10 mouse cellular contexts compared by ENCODE assay signal in genomic region chrX:73451949-73452348, GRCm38 (mm10). TPM values are rescaled to one million over a fixed set of nuclear protein-coding genes. Genes with fewer than 3 reads are reported as not detected.
A peak's percentile ranks its signal among the peaks of the same experiment; 100 is the strongest.
DNase-seq lines count a peak whose midpoint lies in the region; ATAC-seq lines count a peak whose summit lies in the region.
"Had no signal": no experiment of that assay in that cellular context is flagged by ENCODE, and none has a peak within 500 bp of the region (broad histone marks: within the 10 kb centered on the region; RNA-seq: fewer than 3 reads in every experiment).

No protein-coding gene starts in this region.

- peak; percentile 83 for ATAC-seq in frontal cortex, adult (ENCODE audit: low TSS enrichment)
- ATAC-seq in megakaryocyte progenitor cell, adult 5-6 weeks (replicated peaks; ENCODE audit: poor library complexity): peak; percentile 91

- H3K4me1 ChIP-seq in heart, embryonic 10.5 days: no peaks in the 10 kb centered on the region
- H3K4me1 ChIP-seq: hindbrain, embryonic 15.5 days had no signal

- DNase-seq in heart, adult 8-10 months (ENCODE audit: low spot score): peak; percentile 31
- no peak for DNase-seq in heart, embryonic 10.5 days (ENCODE audit: low spot score)
- peak; percentile 71 for DNase-seq in CD4-positive, CD25-positive, alpha-beta regulatory T cell, adult 2 months (ENCODE audit: low read depth, low spot score)
- DNase-seq in c-Kit-positive CD71-positive TER-119-positive erythroid progenitor cells, embryonic 14.5 days (ENCODE audit: low spot score): peak; percentile 38
- DNase-seq in layer of hippocampus, adult 18-20 months (ENCODE audit: low spot score in 2 of 2): peak; percentile 28 to 72
- peak; percentile 60 for DNase-seq in splenic B cell, adult 2 months (ENCODE audit: low read depth, low spot score)

- WGBS in heart, embryonic 10.5 days: 17% methylated on average over 2 of the region's 2 CpGs

- H3K4me3 ChIP-seq in heart, embryonic 10.5 days: no peak overlapping the region
- H3K4me3 ChIP-seq: hindbrain, embryonic 15.5 days had no signal

- no peak overlapping the region for H3K27ac ChIP-seq in heart, embryonic 10.5 days
- H3K27ac ChIP-seq: hindbrain, embryonic 15.5 days had no signal

- no peaks in the 10 kb centered on the region for H3K9me3 ChIP-seq in heart, embryonic 10.5 days
- H3K9me3 ChIP-seq: hindbrain, embryonic 15.5 days had no signal

- H3K27me3 ChIP-seq in heart, embryonic 10.5 days (ENCODE audit: insufficient read depth, poor library complexity, severe bottlenecking): peaks cover 9% of the 10 kb centered on the region; the same call in 1 of the 2 replicates
- no peaks in the 10 kb centered on the region for H3K27me3 ChIP-seq in splenic B cell, adult 2 months (ENCODE audit: control insufficient read depth, insufficient read depth, low read length, poor library complexity, severe bottlenecking)
- H3K27me3 ChIP-seq: hindbrain, embryonic 15.5 days had no signal

- H3K36me3 ChIP-seq in heart, embryonic 10.5 days: peaks cover 16% of the 10 kb centered on the region
- no peaks in the 10 kb centered on the region for H3K36me3 ChIP-seq in splenic B cell, adult 2 months (ENCODE audit: control insufficient read depth, insufficient read depth, low read length, poor library complexity, severe bottlenecking)
- H3K36me3 ChIP-seq: hindbrain, embryonic 15.5 days had no signal

RNA-seq across cellular contexts. Expression of gene Haus7, which starts 6.9 kb away (rescaled TPM):
- 1 to 10 TPM; 5.0 to 6.3 (median 5.4) TPM for total RNA-seq in heart, adult 8-10 months (2022)
- polyA plus RNA-seq in heart, embryonic 10.5 days (2016; fragmentation: Nextera tagmentation; extraction: Ambion mirVana): 83.7 and 90.0 TPM in 2 replicates
- total RNA-seq in layer of hippocampus, adult 18-20 months (2021): 10 to 100 TPM in 1 of 2 experiments, 1 to 10 TPM in 1; 8.9 to 11.4 TPM
- 27.1 and 34.7 TPM in 2 replicates for total RNA-seq in megakaryocyte progenitor cell, adult 5-6 weeks (2015)
- total RNA-seq in megakaryocyte progenitor cell, adult 5-6 weeks (2017): 48.9 and 63.1 TPM in 2 replicates

RNA-seq across cellular contexts. Expression of gene Trex2, which starts 16.8 kb away (rescaled TPM):
- total RNA-seq in heart, adult 8-10 months (2022): not detected
- polyA plus RNA-seq in heart, embryonic 10.5 days (2016; fragmentation: Nextera tagmentation; extraction: Ambion mirVana): not detected in 2 replicates
- not detected for total RNA-seq in layer of hippocampus, adult 18-20 months (2021)
- total RNA-seq in megakaryocyte progenitor cell, adult 5-6 weeks (2015): not detected in 2 replicates
- total RNA-seq in megakaryocyte progenitor cell, adult 5-6 weeks (2017): not detected in 2 replicates
- polyA plus RNA-seq: hindbrain, embryonic 15.5 days; neural tube, embryonic 14.5 days had no signal

RNA-seq across cellular contexts. Expression of gene Bgn, which starts 31.5 kb away (rescaled TPM):
- total RNA-seq in heart, adult 8-10 months (2022): 100 to 1,000 TPM; 152 to 198 (median 182) TPM
- polyA plus RNA-seq in heart, embryonic 10.5 days (2016; fragmentation: Nextera tagmentation; extraction: Ambion mirVana): 18.6 and 30.3 TPM in 2 replicates
- 10 to 100 TPM; 12.0 to 12.6 TPM for total RNA-seq in layer of hippocampus, adult 18-20 months (2021)
- 1.3 and 1.4 TPM in 2 replicates for total RNA-seq in megakaryocyte progenitor cell, adult 5-6 weeks (2015)
- total RNA-seq in megakaryocyte progenitor cell, adult 5-6 weeks (2017): 0.30 TPM in 1 of 2 replicates, not detected in the other

RNA-seq across cellular contexts. Expression of gene Zfp92, which starts 41.1 kb away (rescaled TPM):
- not detected for total RNA-seq in heart, adult 8-10 months (2022)
- polyA plus RNA-seq in heart, embryonic 10.5 days (2016; fragmentation: Nextera tagmentation; extraction: Ambion mirVana): 0.13 TPM in 1 of 2 replicates, not detected in the other
- 1 to 10 TPM; 1.8 to 3.0 TPM for total RNA-seq in layer of hippocampus, adult 18-20 months (2021)
- total RNA-seq in megakaryocyte progenitor cell, adult 5-6 weeks (2015): not detected in 2 replicates
- 0.14 TPM in 1 of 2 replicates, not detected in the other for total RNA-seq in megakaryocyte progenitor cell, adult 5-6 weeks (2017)

RNA-seq across cellular contexts. Expression of gene Atp2b3, which starts 50.9 kb away (rescaled TPM):
- under 1 TPM; 0.16 to 0.53 (median 0.21) TPM for total RNA-seq in heart, adult 8-10 months (2022)
- 0.11 and 0.21 TPM in 2 replicates for polyA plus RNA-seq in heart, embryonic 10.5 days (2016; fragmentation: Nextera tagmentation; extraction: Ambion mirVana)
- total RNA-seq in layer of hippocampus, adult 18-20 months (2021): 100 to 1,000 TPM; 146 to 149 TPM
- total RNA-seq in megakaryocyte progenitor cell, adult 5-6 weeks (2015): not detected in 2 replicates
- not detected in 2 replicates for total RNA-seq in megakaryocyte progenitor cell, adult 5-6 weeks (2017)

Comparison
In these comparisons a context has a peak if more than half of its experiments do, and no peak if none do; other contexts are left out.
1. RNA of gene Bgn, which starts 31.5 kb away (total RNA-seq): 152 to 198 TPM in heart, adult 8-10 months; 12.0 to 12.6 TPM in layer of hippocampus, adult 18-20 months and 0.30 to 1.4 TPM in megakaryocyte progenitor cell, adult 5-6 weeks; every median in the first group is over 10 times any median in the second.